Mouse (Mus musculus): Measurements from ENCODE around the gene 4930444G20Rik. TPM values are rescaled to one million over a fixed set of nuclear protein-coding genes. Genes with fewer than 3 reads are reported as not detected.
"Not testable (repeated sequence)": the region's sequence is repeated elsewhere in the genome, so short reads cannot be mapped to it uniquely, and the experiment has no call there.

4930444G20Rik gene
- not detected in 2 replicates for polyA plus RNA-seq (2015; fragmentation: Nextera tagmentation; extraction: Ambion mirVana)

DNA sequence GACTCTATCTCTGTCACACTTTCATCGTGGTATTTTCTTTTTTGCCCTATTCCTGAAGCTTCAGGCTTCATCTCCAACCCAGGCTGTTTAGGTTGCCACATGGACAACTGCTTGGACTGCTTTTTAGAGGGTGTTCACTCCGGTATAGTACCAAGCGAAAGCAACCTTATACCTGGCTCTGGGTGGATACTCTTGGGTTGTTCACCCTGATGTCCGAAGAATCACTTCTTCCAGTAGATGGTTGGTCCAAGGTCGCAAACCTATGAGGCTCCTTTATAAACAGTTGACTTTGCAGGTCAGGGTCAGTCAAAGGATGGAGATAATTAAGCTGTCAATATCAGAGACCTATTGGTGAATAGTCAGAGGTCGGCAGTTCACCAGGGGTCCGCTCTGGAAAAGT is at the start of gene 4930444G20Rik:
Gene 4930444G20Rik, minus strand, starts transcription at position 101 of the 400 bp plus-strand sequence.
- 86% methylated on average over 7 of the region's 7 CpGs for WGBS
- not testable (repeated sequence) for H3K27ac ChIP-seq (ENCODE audit: low read length); H3K4me1 ChIP-seq (ENCODE audit: control insufficient read depth, insufficient read depth, low read length); H3K27me3 ChIP-seq (replicated peaks; ENCODE audit: control insufficient read depth, insufficient read depth, low read length); H3K36me3 ChIP-seq (ENCODE audit: control insufficient read depth, insufficient read depth, low read length); ATAC-seq; H3K4me2 ChIP-seq (ENCODE audit: low read depth, low read length); H3K9me3 ChIP-seq (ENCODE audit: control insufficient read depth, low read length); H3K9ac ChIP-seq (ENCODE audit: low read depth, low read length); H3K4me3 ChIP-seq (ENCODE audit: low read length)

DNA sequence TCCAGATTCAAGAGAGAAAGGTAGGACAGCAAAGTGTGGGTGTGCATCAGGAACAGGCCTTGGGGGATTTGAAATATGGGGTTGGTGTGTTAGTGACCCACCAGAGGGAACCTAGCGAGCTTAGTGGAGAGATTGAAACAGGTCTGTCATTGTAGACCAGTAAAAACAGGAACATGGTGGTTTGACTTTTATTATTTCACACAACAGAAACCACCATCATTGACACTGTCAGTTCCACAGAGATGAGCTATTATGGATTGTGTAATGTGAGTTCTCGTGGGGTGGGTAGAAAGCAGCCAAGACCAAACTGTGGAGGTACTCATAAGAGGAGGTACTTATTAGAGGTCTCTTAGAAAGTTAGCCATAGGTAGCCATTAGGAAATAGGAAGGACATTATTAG is 6.7 kb upstream of the 4930444G20Rik start:
- no peak overlapping the region for H3K27ac ChIP-seq (ENCODE audit: low read length)
- WGBS = 88% methylated on average over 2 of the region's 2 CpGs
- no peak overlapping the region for H3K4me2 ChIP-seq (ENCODE audit: low read depth, low read length)

DNA sequence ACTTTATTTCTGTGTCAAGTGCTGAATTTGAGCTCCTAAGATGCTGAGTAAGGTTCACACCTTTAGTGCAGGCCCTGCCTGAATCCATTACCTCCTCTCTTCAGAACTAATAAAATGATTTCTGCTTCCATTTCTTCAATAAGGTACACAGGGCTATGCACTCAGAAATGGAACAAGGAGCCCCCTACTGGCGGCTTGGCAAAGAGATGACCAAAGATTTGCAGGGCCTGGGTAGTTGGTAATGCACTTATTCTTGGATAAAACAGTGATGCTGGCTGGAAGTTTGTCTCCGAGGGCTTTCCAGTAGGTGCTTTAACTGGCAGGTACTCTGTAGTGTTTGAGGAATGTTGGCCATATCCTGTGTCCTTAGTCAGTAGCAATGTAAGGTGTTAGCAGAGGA is 4.9 kb upstream of the 4930444G20Rik start:
- Histone ChIP-seq H3K4me3 (ENCODE audit: low read length) (no peak overlapping the region), H3K36me3 (ENCODE audit: control insufficient read depth, insufficient read depth, low read length) (no peaks in the 10 kb centered on the region), H3K9ac (ENCODE audit: low read depth, low read length) (no peak overlapping the region), H3K27me3 (replicated peaks; ENCODE audit: control insufficient read depth, insufficient read depth, low read length) (no peaks in the 10 kb centered on the region), H3K4me1 (ENCODE audit: control insufficient read depth, insufficient read depth, low read length) (no peaks in the 10 kb centered on the region), H3K4me2 (ENCODE audit: low read depth, low read length) (no peak overlapping the region), H3K9me3 (ENCODE audit: control insufficient read depth, low read length) (no peaks in the 10 kb centered on the region), H3K27ac (ENCODE audit: low read length) (no peak overlapping the region)
- ATAC-seq = no peak
- 62% methylated on average over 2 of the region's 2 CpGs for WGBS

More for the DNA sequence above, 6.7 kb upstream of the 4930444G20Rik start:
- H3K36me3 ChIP-seq (ENCODE audit: control insufficient read depth, insufficient read depth, low read length) = no peaks in the 10 kb centered on the region
- H3K9me3 ChIP-seq (ENCODE audit: control insufficient read depth, low read length) = no peaks in the 10 kb centered on the region
- no peaks in the 10 kb centered on the region for H3K4me1 ChIP-seq (ENCODE audit: control insufficient read depth, insufficient read depth, low read length)
- no peak overlapping the region for H3K9ac ChIP-seq (ENCODE audit: low read depth, low read length)
- H3K27me3 ChIP-seq (replicated peaks; ENCODE audit: control insufficient read depth, insufficient read depth, low read length) = no peaks in the 10 kb centered on the region
- ATAC-seq = no peak
- no peak overlapping the region for H3K4me3 ChIP-seq (ENCODE audit: low read length)

- no peaks in the 10 kb centered on the region for H3K36me3 ChIP-seq (ENCODE audit: control insufficient read depth, insufficient read depth, low read length)
- H3K4me3 ChIP-seq (ENCODE audit: low read length) = no peak overlapping the region
- H3K9me3 ChIP-seq (ENCODE audit: control insufficient read depth, low read length) = no peaks in the 10 kb centered on the region
- no peak for ATAC-seq
- H3K9ac ChIP-seq (ENCODE audit: low read depth, low read length) = no peak overlapping the region
- 46% methylated on average over 4 of the region's 4 CpGs for WGBS
- H3K27ac ChIP-seq (ENCODE audit: low read length) = no peak overlapping the region
- no peak overlapping the region for H3K4me2 ChIP-seq (ENCODE audit: low read depth, low read length)
- no peaks in the 10 kb centered on the region for H3K27me3 ChIP-seq (replicated peaks; ENCODE audit: control insufficient read depth, insufficient read depth, low read length)
- H3K4me1 ChIP-seq (ENCODE audit: control insufficient read depth, insufficient read depth, low read length) = no peaks in the 10 kb centered on the region
These were observed 2.7 kb upstream of the 4930444G20Rik start for GRCm38 (mm10) chr10:22070576-22070975.

DNA sequence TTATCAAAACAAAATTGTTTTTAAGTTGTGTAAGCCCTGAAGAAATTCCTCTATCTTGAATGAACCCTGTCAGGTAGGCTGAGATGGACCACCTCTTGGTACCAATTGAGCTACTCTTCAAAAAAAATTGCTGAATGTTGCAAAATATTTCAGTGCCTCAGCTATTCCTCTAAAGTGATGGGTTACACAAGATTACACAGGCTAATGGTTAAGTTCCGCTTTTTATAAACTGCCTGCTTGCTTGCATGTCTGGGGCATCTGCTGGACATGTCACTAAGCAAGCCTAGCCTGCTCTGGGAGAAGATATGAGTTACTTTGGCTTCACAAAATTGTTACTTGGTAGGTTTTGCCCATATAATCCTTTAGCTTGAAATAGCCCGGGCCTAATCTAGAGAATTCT is 2.3 kb upstream of the 4930444G20Rik start:
- H3K27me3 ChIP-seq (replicated peaks; ENCODE audit: control insufficient read depth, insufficient read depth, low read length) = no peaks in the 10 kb centered on the region
- no peaks in the 10 kb centered on the region for H3K4me1 ChIP-seq (ENCODE audit: control insufficient read depth, insufficient read depth, low read length)
- 81% methylated on average over 2 of the region's 2 CpGs for WGBS
- no peak overlapping the region for H3K9ac ChIP-seq (ENCODE audit: low read depth, low read length)
- no peak for ATAC-seq
- H3K27ac ChIP-seq (ENCODE audit: low read length) = no peak overlapping the region
- no peak overlapping the region for H3K4me2 ChIP-seq (ENCODE audit: low read depth, low read length)
- no peaks in the 10 kb centered on the region for H3K9me3 ChIP-seq (ENCODE audit: control insufficient read depth, low read length)
- no peak overlapping the region for H3K4me3 ChIP-seq (ENCODE audit: low read length)
- H3K36me3 ChIP-seq (ENCODE audit: control insufficient read depth, insufficient read depth, low read length) = no peaks in the 10 kb centered on the region

DNA sequence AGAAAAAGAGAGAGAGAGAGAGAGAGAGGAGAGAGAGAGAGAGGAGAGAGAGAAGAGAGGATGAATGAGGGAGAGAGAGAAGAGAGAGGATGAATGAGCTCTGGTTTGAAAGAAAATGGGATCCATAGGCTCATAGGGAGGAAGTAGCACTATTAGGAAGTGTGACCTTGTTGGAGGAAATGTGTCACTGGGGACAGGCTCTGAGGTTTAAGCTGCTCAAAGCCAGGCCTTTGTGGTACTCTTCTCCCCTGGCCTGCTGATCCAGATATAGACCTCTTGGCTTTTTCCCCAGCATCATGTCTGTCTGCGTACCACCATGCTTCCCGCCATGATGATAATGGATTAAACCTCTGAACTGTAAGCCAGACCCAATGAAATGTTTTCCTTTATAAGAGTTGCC is 8.5 kb downstream of the 4930444G20Rik start:
- Histone ChIP-seq H3K27ac (ENCODE audit: low read length) (no peak overlapping the region), H3K4me1 (ENCODE audit: control insufficient read depth, insufficient read depth, low read length) (no peaks in the 10 kb centered on the region), H3K4me3 (ENCODE audit: low read length) (no peak overlapping the region), H3K27me3 (replicated peaks; ENCODE audit: control insufficient read depth, insufficient read depth, low read length) (no peaks in the 10 kb centered on the region), H3K4me2 (ENCODE audit: low read depth, low read length) (no peak overlapping the region; the same call in 1 of the 2 replicates), H3K9me3 (ENCODE audit: control insufficient read depth, low read length) (no peaks in the 10 kb centered on the region), H3K9ac (ENCODE audit: low read depth, low read length) (no peak overlapping the region), H3K36me3 (ENCODE audit: control insufficient read depth, insufficient read depth, low read length) (no peaks in the 10 kb centered on the region)
- WGBS = 92% methylated on average over 2 of the region's 2 CpGs
- ATAC-seq = no peak

DNA sequence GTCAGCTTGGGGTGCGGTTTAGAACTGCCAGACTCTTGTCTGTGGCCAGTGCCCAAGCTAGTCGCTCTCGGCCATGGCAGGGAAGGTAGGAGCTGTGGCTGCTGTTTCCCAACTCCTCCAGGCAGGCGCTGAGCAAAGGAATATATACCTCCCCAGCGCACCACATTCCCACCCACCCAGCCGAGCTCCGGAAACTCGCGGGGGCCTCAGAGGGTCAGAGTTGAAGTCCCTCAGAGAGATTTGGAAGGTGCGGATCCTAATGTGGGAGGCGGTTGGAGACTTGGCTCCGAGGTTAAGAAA is 8.9 kb downstream of the 4930444G20Rik start:
- Histone ChIP-seq H3K4me1 (ENCODE audit: control insufficient read depth, insufficient read depth, low read length) (no peaks in the 10 kb centered on the region), H3K36me3 (ENCODE audit: control insufficient read depth, insufficient read depth, low read length) (no peaks in the 10 kb centered on the region), H3K27ac (ENCODE audit: low read length) (no peak overlapping the region), H3K4me3 (ENCODE audit: low read length) (peak overlapping the region; percentile 54), H3K9ac (ENCODE audit: low read depth, low read length) (peak overlapping the region; percentile 49; the same call in 1 of the 2 replicates), H3K9me3 (ENCODE audit: control insufficient read depth, low read length) (no peaks in the 10 kb centered on the region), H3K27me3 (replicated peaks; ENCODE audit: control insufficient read depth, insufficient read depth, low read length) (no peaks in the 10 kb centered on the region), H3K4me2 (ENCODE audit: low read depth, low read length) (peak overlapping the region; percentile 79)
- no peak for ATAC-seq
- 16% methylated on average over 12 of the region's 12 CpGs for WGBS

DNA sequence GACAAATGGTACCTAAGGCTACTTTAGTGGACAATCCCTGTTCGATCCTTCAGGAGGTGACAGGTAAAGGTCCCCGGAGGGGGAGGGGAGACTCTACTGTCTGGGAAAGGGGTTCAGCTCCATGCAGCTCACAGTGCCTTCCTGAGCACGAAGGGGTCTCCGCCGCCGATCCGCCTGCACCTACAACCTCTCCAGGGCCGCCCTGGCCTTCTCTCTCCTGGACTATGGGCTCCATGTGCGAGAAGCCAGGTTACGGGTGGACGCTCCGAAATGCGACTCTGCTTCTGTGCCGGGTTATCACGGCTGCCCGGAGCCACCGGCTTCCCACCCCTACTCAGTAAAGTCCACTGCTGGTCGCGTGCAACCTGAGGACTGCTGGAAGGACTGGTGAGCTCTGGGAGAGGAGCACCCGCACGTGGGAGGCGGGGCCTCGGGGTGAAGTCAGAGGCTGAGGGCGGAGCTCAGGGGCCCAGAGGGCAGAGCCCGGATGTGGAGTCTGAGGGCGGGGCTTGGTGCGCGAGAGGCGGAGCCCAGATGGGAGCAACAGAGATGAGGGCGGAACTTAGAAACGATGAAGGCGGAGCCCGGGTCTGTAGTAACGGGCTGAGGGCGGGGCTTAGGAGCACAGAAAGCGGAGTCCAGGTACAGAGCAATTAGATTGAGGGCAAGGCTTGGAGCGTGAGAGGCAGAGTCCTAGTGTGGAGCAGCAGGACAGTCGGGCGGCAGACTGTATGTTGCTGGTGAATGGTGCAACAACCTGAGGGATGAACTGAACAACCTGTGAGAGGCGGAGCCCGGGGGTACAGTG is 9.5 kb downstream of the 4930444G20Rik start:
- WGBS = 10% methylated on average over 41 of the region's 41 CpGs
- Histone ChIP-seq H3K9me3 (ENCODE audit: control insufficient read depth, low read length) (no peaks in the 10 kb centered on the region), H3K4me3 (ENCODE audit: low read length) (peak overlapping the region; percentile 54), H3K9ac (ENCODE audit: low read depth, low read length) (peak overlapping the region; percentile 70), H3K36me3 (ENCODE audit: control insufficient read depth, insufficient read depth, low read length) (no peaks in the 10 kb centered on the region), H3K27ac (ENCODE audit: low read length) (no peak overlapping the region), H3K4me2 (ENCODE audit: low read depth, low read length) (peak overlapping the region; percentile 79), H3K27me3 (replicated peaks; ENCODE audit: control insufficient read depth, insufficient read depth, low read length) (no peaks in the 10 kb centered on the region), H3K4me1 (ENCODE audit: control insufficient read depth, insufficient read depth, low read length) (no peaks in the 10 kb centered on the region)
- ATAC-seq = peak; percentile 98

DNA sequence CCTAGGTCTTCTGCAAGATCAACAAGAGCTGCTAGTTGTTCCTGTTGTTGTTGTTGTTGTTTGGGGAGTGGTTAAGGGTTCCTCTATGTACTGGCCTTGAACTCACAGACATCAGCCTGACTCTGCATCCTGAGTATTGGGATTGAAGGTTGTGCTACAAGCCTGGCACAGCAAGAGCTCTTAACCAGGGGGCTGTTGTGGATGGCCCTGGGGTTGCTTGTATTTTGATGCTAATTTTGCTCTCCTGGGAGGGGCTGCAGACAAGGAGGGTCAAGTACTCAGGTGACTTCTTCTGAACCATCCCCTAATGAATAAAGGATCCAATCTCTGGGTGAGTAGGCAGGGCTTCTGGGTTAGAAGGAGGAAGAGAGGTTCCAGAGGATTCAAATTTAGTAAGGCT is 12.6 kb downstream of the 4930444G20Rik start:
- Histone ChIP-seq H3K9ac (ENCODE audit: low read depth, low read length) (no peak overlapping the region), H3K9me3 (ENCODE audit: control insufficient read depth, low read length) (no peaks in the 10 kb centered on the region), H3K36me3 (ENCODE audit: control insufficient read depth, insufficient read depth, low read length) (no peaks in the 10 kb centered on the region), H3K4me1 (ENCODE audit: control insufficient read depth, insufficient read depth, low read length) (no peaks in the 10 kb centered on the region), H3K4me2 (ENCODE audit: low read depth, low read length) (no peak overlapping the region), H3K27ac (ENCODE audit: low read length) (no peak overlapping the region), H3K4me3 (ENCODE audit: low read length) (no peak overlapping the region), H3K27me3 (replicated peaks; ENCODE audit: control insufficient read depth, insufficient read depth, low read length) (no peaks in the 10 kb centered on the region)
- ATAC-seq = no peak

GRCm38 (mm10) chr10:22036256-22036655 is 31.6 kb downstream of the 4930444G20Rik start:
- H3K9me3 ChIP-seq (ENCODE audit: control insufficient read depth, low read length); H3K4me3 ChIP-seq (ENCODE audit: low read length); H3K4me2 ChIP-seq (ENCODE audit: low read depth, low read length); H3K27ac ChIP-seq (ENCODE audit: low read length); ATAC-seq; H3K27me3 ChIP-seq (replicated peaks; ENCODE audit: control insufficient read depth, insufficient read depth, low read length); H3K36me3 ChIP-seq (ENCODE audit: control insufficient read depth, insufficient read depth, low read length); H3K9ac ChIP-seq (ENCODE audit: low read depth, low read length); H3K4me1 ChIP-seq (ENCODE audit: control insufficient read depth, insufficient read depth, low read length): not testable (repeated sequence)
- 10% methylated on average over 3 of the region's 3 CpGs for WGBS

Data from intestine, embryonic 16.5 days (tissue).